Mouse (Mus musculus): ENCODE data around the gene Slc27a2. TPM values are rescaled to one million over a fixed set of nuclear protein-coding genes. Genes with fewer than 3 reads are reported as not detected.

Slc27a2 gene
- polyA plus RNA-seq, 1 experiment from 2014 or later: 10.8 TPM

GRCm38 (mm10) chr2:126572747-126573146, 20.5 kb downstream of the Slc27a2 start:
- H3K9me3 ChIP-seq (ENCODE audit: control insufficient read depth, low read length): peaks cover 11% of the 10 kb centered on the region
- 78% methylated on average over 4 of the region's 4 CpGs for WGBS
- no peaks in the 10 kb centered on the region for H3K36me3 ChIP-seq (ENCODE audit: control insufficient read depth, insufficient read depth, low read length)
- H3K9ac ChIP-seq (ENCODE audit: low read depth, low read length): no peak overlapping the region
- H3K4me3 ChIP-seq (ENCODE audit: low read depth, low read length): no peak overlapping the region
- H3K4me2 ChIP-seq (ENCODE audit: low read depth, low read length): no peak overlapping the region
- no peaks in the 10 kb centered on the region for H3K27me3 ChIP-seq (replicated peaks; ENCODE audit: control insufficient read depth, insufficient read depth, low read length)
- DNase-seq (ENCODE audit: low spot score) (peak; percentile 41), ATAC-seq (ENCODE audit: low read depth) (peak; percentile 63; the same call in 1 of the 2 replicates)
- H3K27ac ChIP-seq (replicated peaks; ENCODE audit: low read depth, low read length): no peak overlapping the region
- no peaks in the 10 kb centered on the region for H3K4me1 ChIP-seq (ENCODE audit: control insufficient read depth, insufficient read depth, low read length)

GRCm38 (mm10) chr2:126575391-126576176, 23.4 kb downstream of the Slc27a2 start:
- Histone ChIP-seq H3K4me1 (ENCODE audit: control insufficient read depth, insufficient read depth, low read length) (no peaks in the 10 kb centered on the region), H3K4me2 (ENCODE audit: low read depth, low read length) (no peak overlapping the region), H3K27me3 (replicated peaks; ENCODE audit: control insufficient read depth, insufficient read depth, low read length) (no peaks in the 10 kb centered on the region), H3K9me3 (ENCODE audit: control insufficient read depth, low read length) (peaks cover 10% of the 10 kb centered on the region), H3K36me3 (ENCODE audit: control insufficient read depth, insufficient read depth, low read length) (no peaks in the 10 kb centered on the region), H3K9ac (ENCODE audit: low read depth, low read length) (no peak overlapping the region), H3K27ac (replicated peaks; ENCODE audit: low read depth, low read length) (no peak overlapping the region), H3K4me3 (ENCODE audit: low read depth, low read length) (no peak overlapping the region)
- DNase-seq (ENCODE audit: low spot score) (no peak), ATAC-seq (ENCODE audit: low read depth) (no peak)
- 76% methylated on average over 11 of the region's 11 CpGs for WGBS

GRCm38 (mm10) chr2:126577362-126577761, 25.2 kb downstream of the Slc27a2 start:
- no peak overlapping the region for H3K27ac ChIP-seq (replicated peaks; ENCODE audit: low read depth, low read length)
- no peak overlapping the region for H3K4me3 ChIP-seq (ENCODE audit: low read depth, low read length)
- no peaks in the 10 kb centered on the region for H3K9me3 ChIP-seq (ENCODE audit: control insufficient read depth, low read length)
- H3K27me3 ChIP-seq (replicated peaks; ENCODE audit: control insufficient read depth, insufficient read depth, low read length): no peaks in the 10 kb centered on the region
- ATAC-seq (ENCODE audit: low read depth) (no peak), DNase-seq (ENCODE audit: low spot score) (no peak)
- no peak overlapping the region for H3K9ac ChIP-seq (ENCODE audit: low read depth, low read length)
- H3K4me1 ChIP-seq (ENCODE audit: control insufficient read depth, insufficient read depth, low read length): no peaks in the 10 kb centered on the region
- 90% methylated on average over 5 of the region's 5 CpGs for WGBS
- no peaks in the 10 kb centered on the region for H3K36me3 ChIP-seq (ENCODE audit: control insufficient read depth, insufficient read depth, low read length)
- no peak overlapping the region for H3K4me2 ChIP-seq (ENCODE audit: low read depth, low read length)

- Histone ChIP-seq H3K27ac (replicated peaks; ENCODE audit: low read depth, low read length) (no peak overlapping the region), H3K4me1 (ENCODE audit: control insufficient read depth, insufficient read depth, low read length) (no peaks in the 10 kb centered on the region; the same call in 1 of the 2 replicates), H3K9me3 (ENCODE audit: control insufficient read depth, low read length) (no peaks in the 10 kb centered on the region), H3K36me3 (ENCODE audit: control insufficient read depth, insufficient read depth, low read length) (no peaks in the 10 kb centered on the region), H3K9ac (ENCODE audit: low read depth, low read length) (no peak overlapping the region), H3K4me3 (ENCODE audit: low read depth, low read length) (no peak overlapping the region), H3K27me3 (replicated peaks; ENCODE audit: control insufficient read depth, insufficient read depth, low read length) (no peaks in the 10 kb centered on the region), H3K4me2 (ENCODE audit: low read depth, low read length) (no peak overlapping the region)
- ATAC-seq (ENCODE audit: low read depth): no peak
- DNase-seq (ENCODE audit: low spot score): no peak
- 92% methylated on average over 1 of the region's 1 CpGs for WGBS
These were observed 27.1 kb downstream of the Slc27a2 start for GRCm38 (mm10) chr2:126579282-126579681.

- 46% methylated on average over 6 of the region's 6 CpGs for WGBS
These were observed 31.8 kb downstream of the Slc27a2 start for GRCm38 (mm10) chr2:126583960-126584359.

GRCm38 (mm10) chr2:126584621-126585369, 32.6 kb downstream of the Slc27a2 start:
- H3K27ac ChIP-seq (replicated peaks; ENCODE audit: low read depth, low read length): no peak overlapping the region; the same call in 1 of the 2 replicates
- H3K4me3 ChIP-seq (ENCODE audit: low read depth, low read length): no peak overlapping the region
- H3K9me3 ChIP-seq (ENCODE audit: control insufficient read depth, low read length): no peaks in the 10 kb centered on the region
- no peak overlapping the region for H3K9ac ChIP-seq (ENCODE audit: low read depth, low read length)
- H3K27me3 ChIP-seq (replicated peaks; ENCODE audit: control insufficient read depth, insufficient read depth, low read length): no peaks in the 10 kb centered on the region
- no peaks in the 10 kb centered on the region for H3K36me3 ChIP-seq (ENCODE audit: control insufficient read depth, insufficient read depth, low read length)
- 66% methylated on average over 8 of the region's 8 CpGs for WGBS
- peak; percentile 52 for DNase-seq (ENCODE audit: low spot score)
- H3K4me1 ChIP-seq (ENCODE audit: control insufficient read depth, insufficient read depth, low read length): no peaks in the 10 kb centered on the region; the same call in 1 of the 2 replicates
- H3K4me2 ChIP-seq (ENCODE audit: low read depth, low read length): no peak overlapping the region
- peak; percentile 87 for ATAC-seq (ENCODE audit: low read depth)

More at GRCm38 (mm10) chr2:126583960-126584359, 31.8 kb downstream of the Slc27a2 start:
- H3K4me1 ChIP-seq (ENCODE audit: control insufficient read depth, insufficient read depth, low read length): no peaks in the 10 kb centered on the region; the same call in 1 of the 2 replicates
- no peak overlapping the region for H3K9ac ChIP-seq (ENCODE audit: low read depth, low read length)
- no peak overlapping the region for H3K4me3 ChIP-seq (ENCODE audit: low read depth, low read length)
- no peaks in the 10 kb centered on the region for H3K9me3 ChIP-seq (ENCODE audit: control insufficient read depth, low read length)
- H3K4me2 ChIP-seq (ENCODE audit: low read depth, low read length): no peak overlapping the region
- peak overlapping the region; percentile 22; the same call in 1 of the 2 replicates for H3K27ac ChIP-seq (replicated peaks; ENCODE audit: low read depth, low read length)
- H3K27me3 ChIP-seq (replicated peaks; ENCODE audit: control insufficient read depth, insufficient read depth, low read length): no peaks in the 10 kb centered on the region
- ATAC-seq (ENCODE audit: low read depth) (no peak), DNase-seq (ENCODE audit: low spot score) (no peak)
- no peaks in the 10 kb centered on the region for H3K36me3 ChIP-seq (ENCODE audit: control insufficient read depth, insufficient read depth, low read length)

GRCm38 (mm10) chr2:126587468-126587867, 35.3 kb downstream of the Slc27a2 start:
- Histone ChIP-seq H3K4me1 (ENCODE audit: control insufficient read depth, insufficient read depth, low read length) (no peaks in the 10 kb centered on the region; the same call in 1 of the 2 replicates), H3K9me3 (ENCODE audit: control insufficient read depth, low read length) (no peaks in the 10 kb centered on the region), H3K4me3 (ENCODE audit: low read depth, low read length) (no peak overlapping the region), H3K4me2 (ENCODE audit: low read depth, low read length) (no peak overlapping the region), H3K9ac (ENCODE audit: low read depth, low read length) (no peak overlapping the region), H3K36me3 (ENCODE audit: control insufficient read depth, insufficient read depth, low read length) (no peaks in the 10 kb centered on the region), H3K27ac (replicated peaks; ENCODE audit: low read depth, low read length) (no peak overlapping the region), H3K27me3 (replicated peaks; ENCODE audit: control insufficient read depth, insufficient read depth, low read length) (no peaks in the 10 kb centered on the region)
- 73% methylated on average over 3 of the region's 3 CpGs for WGBS
- ATAC-seq (ENCODE audit: low read depth) (no peak), DNase-seq (ENCODE audit: low spot score) (no peak)

GRCm38 (mm10) chr2:126591304-126591703, 39.1 kb downstream of the Slc27a2 start:
- Histone ChIP-seq H3K9me3 (ENCODE audit: control insufficient read depth, low read length) (no peaks in the 10 kb centered on the region), H3K9ac (ENCODE audit: low read depth, low read length) (no peak overlapping the region), H3K36me3 (ENCODE audit: control insufficient read depth, insufficient read depth, low read length) (no peaks in the 10 kb centered on the region), H3K27me3 (replicated peaks; ENCODE audit: control insufficient read depth, insufficient read depth, low read length) (no peaks in the 10 kb centered on the region), H3K4me1 (ENCODE audit: control insufficient read depth, insufficient read depth, low read length) (0 out of 2 replicates have a peak, but pooled peaks cover 4% of the 10 kb centered on the region), H3K4me3 (ENCODE audit: low read depth, low read length) (no peak overlapping the region), H3K4me2 (ENCODE audit: low read depth, low read length) (no peak overlapping the region), H3K27ac (replicated peaks; ENCODE audit: low read depth, low read length) (no peak overlapping the region)
- ATAC-seq (ENCODE audit: low read depth) (no peak), DNase-seq (ENCODE audit: low spot score) (no peak)
- 87% methylated on average over 4 of the region's 4 CpGs for WGBS
